Mouse (Mus musculus): Measurements from ENCODE around the gene 2610301B20Rik.

DNA sequence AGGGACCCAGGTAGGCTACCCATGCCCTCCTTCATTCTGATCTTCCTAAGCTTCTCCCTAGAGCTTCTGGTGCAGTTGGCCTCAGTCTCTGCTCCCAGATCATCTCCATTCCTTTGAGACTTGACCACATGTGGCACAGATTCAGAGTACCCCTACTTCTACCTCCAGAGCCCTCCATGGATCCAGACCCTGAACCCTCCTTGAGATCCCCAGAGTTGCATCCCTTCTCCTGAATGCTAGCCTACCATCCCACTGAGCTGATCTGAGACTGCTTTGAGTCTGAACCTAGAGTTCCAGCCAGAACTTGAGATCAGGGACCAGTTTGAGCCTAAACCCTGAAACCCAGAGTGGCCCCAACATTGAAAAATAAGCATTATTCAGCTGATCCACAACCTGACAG is 15.1 kb upstream of the 2610301B20Rik start:
- TF ChIP-seq POLR2A (IDR thresholded peaks at IDR 0.05; ENCODE audit: low read depth, low read length) (no peak), CTCF (IDR thresholded peaks at IDR 0.05; ENCODE audit: extremely low read depth, insufficient read length, insufficient replicate concordance, low read depth, low read length) (no peak)

Data from small intestine, adult 2 months (tissue).